Mouse (Mus musculus): Measurements from ENCODE around the gene Tlr9. TPM values are rescaled to one million over a fixed set of nuclear protein-coding genes. Genes with fewer than 3 reads are reported as not detected.

The Tlr9 gene
- not detected in 2 replicates for polyA plus RNA-seq (2015; fragmentation: Nextera tagmentation; extraction: Ambion mirVana)

- Histone ChIP-seq H3K4me2 (replicated peaks) (no peak within 1 kb of the TSS), H3K27ac (replicated peaks) (no peak within 1 kb of the TSS), H3K4me3 (no peak within 1 kb of the TSS), H3K4me1 (peaks cover 9% of the 10 kb centered on the region; the same call in 1 of the 2 replicates), H3K36me3 (no peaks in the 10 kb centered on the region), H3K27me3 (no peaks in the 10 kb centered on the region), H3K9me3 (no peaks in the 10 kb centered on the region), H3K9ac (replicated peaks) (no peak within 1 kb of the TSS)
- WGBS: 82% methylated on average over 4 of the region's 4 CpGs
- no peak for ATAC-seq (replicated peaks)
Observed at GRCm38 (mm10) chr9:106222261-106222851, at the start of gene Tlr9. Gene Tlr9, plus strand, starts transcription at chr9:106222598.

- ATAC-seq (replicated peaks): no peak
- Histone ChIP-seq H3K27me3 (no peaks in the 10 kb centered on the region), H3K9me3 (no peaks in the 10 kb centered on the region), H3K4me2 (replicated peaks) (peak overlapping the region; percentile 82), H3K9ac (replicated peaks) (no peak overlapping the region), H3K4me3 (peak overlapping the region; percentile 94), H3K4me1 (peaks cover 46% of the 10 kb centered on the region), H3K36me3 (peaks cover 18% of the 10 kb centered on the region), H3K27ac (replicated peaks) (no peak overlapping the region)
- 57% methylated on average over 2 of the region's 2 CpGs for WGBS
Observed at GRCm38 (mm10) chr9:106173363-106173762, 49.0 kb upstream of the Tlr9 start.

DNA sequence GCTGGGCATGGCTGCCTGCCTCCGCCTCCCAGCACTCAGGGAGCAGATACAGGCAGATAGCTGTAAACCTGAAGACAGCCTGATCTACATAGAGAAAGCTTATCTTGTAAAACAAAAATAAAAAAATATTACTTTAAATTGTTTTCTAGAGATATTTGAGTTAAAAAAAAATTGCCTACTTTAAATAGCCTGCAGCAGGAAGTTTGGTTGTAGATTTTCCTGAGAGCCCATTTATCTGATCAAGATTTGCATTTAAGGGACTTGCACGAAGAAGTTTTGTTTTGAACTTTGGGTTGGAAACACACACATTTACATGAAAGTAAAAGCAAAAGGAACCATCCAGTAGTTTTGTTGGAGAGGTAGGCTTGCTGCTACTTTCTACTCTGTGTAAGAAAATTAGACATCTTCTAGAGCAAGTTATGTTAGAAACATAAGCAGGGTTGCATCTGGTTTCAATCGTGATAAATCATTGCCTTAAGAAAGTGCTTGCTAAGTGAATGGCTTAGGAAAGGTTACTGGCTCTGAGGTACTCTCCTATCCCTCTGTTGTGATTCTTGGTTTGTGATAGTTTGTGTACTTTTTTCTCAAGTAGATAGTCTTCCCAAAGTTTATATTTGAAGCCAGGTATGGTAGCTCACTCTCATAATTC is 46.7 kb upstream of the Tlr9 start:
- H3K4me2 ChIP-seq (replicated peaks): no peak overlapping the region
- no peak overlapping the region for H3K9ac ChIP-seq (replicated peaks)
- no peak overlapping the region for H3K27ac ChIP-seq (replicated peaks)
- peaks cover 38% of the 10 kb centered on the region for H3K4me1 ChIP-seq
- ATAC-seq (replicated peaks): no peak
- H3K9me3 ChIP-seq: no peaks in the 10 kb centered on the region
- peaks cover 40% of the 10 kb centered on the region for H3K36me3 ChIP-seq
- H3K4me3 ChIP-seq: no peak overlapping the region
- WGBS: 84% methylated on average over 3 of the region's 3 CpGs
- H3K27me3 ChIP-seq: no peaks in the 10 kb centered on the region

DNA sequence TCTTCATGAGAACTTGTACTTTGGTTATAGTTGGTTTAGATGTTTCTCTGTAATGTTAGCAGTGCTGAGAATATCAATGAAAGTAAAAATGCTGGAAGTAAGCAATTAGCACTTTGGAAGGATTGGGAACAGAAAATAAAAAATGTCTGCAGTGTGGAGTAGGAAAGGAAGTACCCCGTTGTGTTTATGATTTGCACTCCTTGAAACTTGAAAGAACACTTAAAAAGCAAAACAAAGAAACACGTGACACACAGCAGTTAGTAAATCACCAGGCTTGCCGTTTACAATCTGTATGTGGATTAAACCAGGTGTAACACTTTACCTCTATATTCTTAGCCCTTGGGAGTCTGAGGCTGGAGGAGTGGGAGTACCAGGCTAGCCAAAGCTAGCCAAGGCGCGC is 45.6 kb upstream of the Tlr9 start:
- Histone ChIP-seq H3K27me3 (no peaks in the 10 kb centered on the region), H3K4me1 (peaks cover 38% of the 10 kb centered on the region), H3K9ac (replicated peaks) (no peak overlapping the region), H3K36me3 (peaks cover 51% of the 10 kb centered on the region), H3K4me2 (replicated peaks) (no peak overlapping the region), H3K27ac (replicated peaks) (no peak overlapping the region), H3K9me3 (no peaks in the 10 kb centered on the region), H3K4me3 (no peak overlapping the region)
- WGBS: 84% methylated on average over 5 of the region's 5 CpGs
- ATAC-seq (replicated peaks): no peak

DNA sequence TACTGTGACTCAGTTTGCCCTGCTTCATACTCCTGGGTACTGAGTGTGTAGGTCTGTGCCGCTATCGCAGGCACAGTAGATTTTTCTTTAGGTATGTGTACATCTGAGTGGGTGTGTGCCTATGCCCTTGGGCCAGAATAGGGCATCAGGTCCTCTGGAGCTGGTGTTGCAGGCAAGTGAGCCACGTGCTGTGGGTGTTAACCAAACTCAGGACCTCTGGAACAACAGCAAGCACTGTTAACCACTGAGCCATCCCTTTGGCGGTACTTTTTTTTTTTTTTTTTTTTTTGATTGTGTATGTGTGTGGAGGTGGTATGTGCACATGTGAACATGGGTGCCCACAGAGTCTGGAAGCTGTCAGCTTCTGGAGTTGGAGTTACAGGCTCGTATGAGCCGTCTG is 44.6 kb upstream of the Tlr9 start:
- H3K4me1 ChIP-seq: peaks cover 28% of the 10 kb centered on the region
- peaks cover 61% of the 10 kb centered on the region for H3K36me3 ChIP-seq

GRCm38 (mm10) chr9:106179454-106179853 is 42.9 kb upstream of the Tlr9 start:
- Histone ChIP-seq H3K27ac (replicated peaks) (no peak overlapping the region), H3K27me3 (no peaks in the 10 kb centered on the region), H3K4me1 (peaks cover 13% of the 10 kb centered on the region), H3K9me3 (no peaks in the 10 kb centered on the region), H3K4me3 (no peak overlapping the region), H3K4me2 (replicated peaks) (no peak overlapping the region), H3K36me3 (peaks cover 78% of the 10 kb centered on the region), H3K9ac (replicated peaks) (no peak overlapping the region)
- no peak for ATAC-seq (replicated peaks)
- 87% methylated on average over 2 of the region's 2 CpGs for WGBS

More for the DNA sequence above, 44.6 kb upstream of the Tlr9 start:
- ATAC-seq (replicated peaks): no peak
- 92% methylated on average over 6 of the region's 6 CpGs for WGBS
- Histone ChIP-seq H3K4me3 (no peak overlapping the region), H3K9ac (replicated peaks) (no peak overlapping the region), H3K4me2 (replicated peaks) (no peak overlapping the region), H3K27ac (replicated peaks) (no peak overlapping the region), H3K27me3 (no peaks in the 10 kb centered on the region), H3K9me3 (no peaks in the 10 kb centered on the region)

GRCm38 (mm10) chr9:106179964-106180363 is 42.4 kb upstream of the Tlr9 start:
- Histone ChIP-seq H3K9ac (replicated peaks) (no peak overlapping the region), H3K4me2 (replicated peaks) (no peak overlapping the region), H3K4me1 (peaks cover 9% of the 10 kb centered on the region), H3K27me3 (no peaks in the 10 kb centered on the region), H3K36me3 (peaks cover 83% of the 10 kb centered on the region), H3K4me3 (no peak overlapping the region), H3K27ac (replicated peaks) (no peak overlapping the region), H3K9me3 (no peaks in the 10 kb centered on the region)
- ATAC-seq (replicated peaks): no peak
- WGBS: 95% methylated on average over 3 of the region's 3 CpGs

DNA sequence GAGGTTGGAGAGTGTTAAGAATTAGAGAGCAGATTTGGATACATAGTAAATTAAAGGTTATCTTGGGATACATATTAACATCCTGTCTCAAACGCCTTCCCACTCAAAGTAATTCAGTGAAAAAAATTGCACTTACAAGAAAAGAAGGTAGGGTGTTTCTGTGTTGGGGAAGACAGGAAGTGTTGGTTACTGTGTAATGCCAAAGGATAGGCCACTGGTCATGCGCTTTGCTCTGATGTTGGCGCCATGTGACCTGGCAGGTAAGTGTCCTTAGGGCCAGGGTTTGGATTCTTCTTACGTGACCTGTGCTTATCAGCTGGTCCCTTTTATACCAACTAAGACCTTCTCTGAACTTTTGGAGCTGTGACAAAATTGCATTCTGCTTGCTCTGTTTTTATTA is 40.3 kb upstream of the Tlr9 start:
- H3K9me3 ChIP-seq: no peaks in the 10 kb centered on the region
- H3K27me3 ChIP-seq: no peaks in the 10 kb centered on the region
- H3K4me1 ChIP-seq: no peaks in the 10 kb centered on the region
- no peak overlapping the region for H3K9ac ChIP-seq (replicated peaks)
- no peak overlapping the region for H3K27ac ChIP-seq (replicated peaks)
- no peak for ATAC-seq (replicated peaks)
- no peak overlapping the region for H3K4me2 ChIP-seq (replicated peaks)
- 93% methylated on average over 4 of the region's 4 CpGs for WGBS
- peaks cover 97% of the 10 kb centered on the region for H3K36me3 ChIP-seq
- H3K4me3 ChIP-seq: no peak overlapping the region

DNA sequence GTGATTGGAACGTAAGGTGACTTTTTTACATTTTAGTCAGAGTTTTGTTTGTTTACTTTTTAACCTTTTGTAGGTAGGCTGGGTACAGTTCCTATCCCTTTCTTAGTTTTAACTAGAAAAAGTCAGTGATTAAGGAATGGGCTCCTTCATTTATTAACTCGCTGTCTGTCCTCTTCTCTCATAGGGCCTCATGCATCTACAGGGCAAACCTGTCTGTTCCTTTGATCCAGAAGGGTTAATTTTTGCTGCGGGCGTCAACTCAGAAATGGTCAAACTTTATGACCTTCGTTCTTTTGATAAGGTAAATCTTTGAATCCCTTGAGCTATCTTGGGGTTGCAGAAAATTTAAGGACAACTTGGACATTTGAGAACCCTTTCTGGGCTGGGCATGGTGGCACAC is 38.4 kb upstream of the Tlr9 start:
- Histone ChIP-seq H3K27ac (replicated peaks) (no peak overlapping the region), H3K36me3 (peaks cover 98% of the 10 kb centered on the region), H3K4me1 (no peaks in the 10 kb centered on the region), H3K4me2 (replicated peaks) (no peak overlapping the region), H3K27me3 (no peaks in the 10 kb centered on the region), H3K9me3 (no peaks in the 10 kb centered on the region), H3K4me3 (no peak overlapping the region), H3K9ac (replicated peaks) (no peak overlapping the region)
- WGBS: 93% methylated on average over 5 of the region's 5 CpGs
- no peak for ATAC-seq (replicated peaks)

DNA sequence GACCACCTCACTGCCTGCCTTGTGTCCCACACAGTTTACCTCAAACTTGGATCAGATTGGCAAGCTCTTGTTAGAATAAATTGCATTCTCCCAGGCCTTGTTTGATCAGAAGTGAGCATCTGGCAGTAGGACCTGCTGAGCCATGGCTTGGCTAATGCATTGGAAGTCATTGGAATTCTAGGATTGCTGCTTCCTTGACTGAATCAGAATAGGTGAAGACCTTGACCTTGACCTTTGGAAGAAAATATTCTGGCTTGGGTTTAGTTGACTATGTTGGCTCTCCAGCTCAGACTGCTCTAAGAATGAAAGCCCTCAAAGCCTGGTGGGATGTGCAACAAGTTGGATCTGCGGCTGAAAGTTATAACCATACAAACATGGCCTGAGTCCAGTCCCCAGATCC is 31.0 kb upstream of the Tlr9 start:
- no peak for ATAC-seq (replicated peaks)
- Histone ChIP-seq H3K27me3 (no peaks in the 10 kb centered on the region), H3K4me2 (replicated peaks) (no peak overlapping the region), H3K4me3 (no peak overlapping the region), H3K4me1 (no peaks in the 10 kb centered on the region), H3K9me3 (no peaks in the 10 kb centered on the region), H3K27ac (replicated peaks) (no peak overlapping the region), H3K36me3 (peaks cover 55% of the 10 kb centered on the region), H3K9ac (replicated peaks) (no peak overlapping the region)
- whole genome bisulfite sequencing: 97% methylated on average over 1 of the region's 1 CpGs

DNA sequence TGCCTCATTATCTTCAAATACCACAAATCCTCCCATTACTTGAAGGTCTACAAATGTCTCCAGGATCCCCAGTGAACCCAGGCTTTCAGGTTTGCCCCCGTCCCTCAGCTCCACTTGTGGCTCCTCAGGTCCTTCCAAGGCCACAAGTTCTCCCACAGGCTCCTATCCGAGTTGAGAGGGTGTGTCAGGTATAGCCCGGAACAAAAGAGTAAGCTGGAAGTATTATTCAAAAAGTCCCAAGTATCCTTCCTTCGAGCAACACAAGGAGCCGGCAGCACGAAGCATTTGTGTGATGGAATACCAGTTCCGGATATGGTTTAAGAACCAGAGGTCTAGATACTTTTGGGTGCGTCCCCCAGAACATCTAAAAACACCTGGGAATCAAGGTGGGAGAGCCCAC is 30.4 kb upstream of the Tlr9 start:
- 93% methylated on average over 8 of the region's 8 CpGs for WGBS
- Histone ChIP-seq H3K36me3 (peaks cover 48% of the 10 kb centered on the region), H3K9me3 (no peaks in the 10 kb centered on the region), H3K4me3 (no peak overlapping the region), H3K4me2 (replicated peaks) (no peak overlapping the region), H3K27me3 (no peaks in the 10 kb centered on the region), H3K4me1 (no peaks in the 10 kb centered on the region), H3K27ac (replicated peaks) (no peak overlapping the region), H3K9ac (replicated peaks) (no peak overlapping the region)
- no peak for ATAC-seq (replicated peaks)

DNA sequence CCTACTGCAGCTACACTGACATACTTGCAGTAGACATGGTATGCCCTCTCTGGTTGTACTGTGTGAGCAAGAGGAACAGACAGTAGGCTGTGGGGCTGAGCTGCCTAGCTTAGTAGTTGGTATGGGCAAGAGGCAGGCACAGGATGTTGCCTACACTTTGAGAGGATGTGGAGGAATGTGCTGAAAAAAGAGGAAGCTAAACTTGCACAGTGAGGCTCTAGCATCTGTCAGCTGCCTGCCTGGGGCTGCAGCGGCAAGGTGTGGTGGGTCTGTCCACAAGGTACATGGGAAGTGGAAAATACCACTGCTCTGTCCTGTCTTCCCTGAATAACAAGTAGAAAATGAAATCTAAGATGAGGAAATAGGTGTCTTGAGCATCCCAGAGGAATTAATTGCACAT is 29.4 kb upstream of the Tlr9 start:
- WGBS: 97% methylated on average over 1 of the region's 1 CpGs
- H3K9me3 ChIP-seq: no peaks in the 10 kb centered on the region
- H3K4me1 ChIP-seq: no peaks in the 10 kb centered on the region
- H3K9ac ChIP-seq (replicated peaks): no peak overlapping the region
- no peak overlapping the region for H3K27ac ChIP-seq (replicated peaks)
- ATAC-seq (replicated peaks): no peak
- H3K36me3 ChIP-seq: peaks cover 39% of the 10 kb centered on the region
- no peak overlapping the region for H3K4me3 ChIP-seq
- no peaks in the 10 kb centered on the region for H3K27me3 ChIP-seq
- H3K4me2 ChIP-seq (replicated peaks): no peak overlapping the region
